Mouse (Mus musculus) midbrain, postnatal 0 days (tissue): ENCODE results near the gene Slc30a2. TPM values are rescaled to one million over a fixed set of nuclear protein-coding genes. Genes with fewer than 3 reads are reported as not detected.
A peak's percentile ranks its signal among the peaks of the same experiment; 100 is the strongest.

Experiments used
- ATAC-seq: fragments of 200-750 bp; cut with Nextera tagmentation; 2 replicates; pipeline ENCODE4 v1.8.0; 2017; ENCODE audit warnings: moderate number of reproducible peaks, mild to moderate bottlenecking, moderate TSS enrichment, moderate library complexity; ENCODE audit not compliant: low FRiP score
- DNase-seq: peaks from one replicate; pipeline ENCODE4 v3.0.0-alpha.2; 2015; ENCODE audit warnings: low spot score
- H3K27ac ChIP-seq: fragments of 300-500 bp; sonication (generic); 2 replicates; pipeline ENCODE4 v1.5.1; 2014; ENCODE audit warnings: low read depth, mild to moderate bottlenecking, low read length, mixed read lengths
- H3K27me3 ChIP-seq: fragments of 300-500 bp; sonication (generic); 2 replicates; pipeline ENCODE4 v1.6.1; 2014; ENCODE audit warnings: low read length, control low read depth, mixed read lengths; ENCODE audit not compliant: insufficient read depth
- H3K36me3 ChIP-seq: fragments of 300-500 bp; sonication (generic); 2 replicates; pipeline ENCODE4 v1.6.1; 2014; ENCODE audit warnings: low read length, control low read depth, mixed read lengths; ENCODE audit not compliant: insufficient read depth
- H3K4me1 ChIP-seq: fragments of 300-500 bp; sonication (generic); 2 replicates; pipeline ENCODE4 v1.6.1; 2014; ENCODE audit warnings: mild to moderate bottlenecking, control low read depth, antibody characterized with exemption, low read length, mixed read lengths; ENCODE audit not compliant: insufficient read depth
- H3K4me2 ChIP-seq: fragments of 300-500 bp; sonication (generic); 2 replicates; pipeline ENCODE4 v1.6.1; 2014; ENCODE audit warnings: low read depth, mild to moderate bottlenecking, low read length, mixed read lengths; ENCODE audit not compliant: poor library complexity, severe bottlenecking
- H3K4me3 ChIP-seq: fragments of 300-500 bp; sonication (generic); 2 replicates; pipeline ENCODE4 v1.5.1; 2014; ENCODE audit warnings: low read depth, mild to moderate bottlenecking, low read length, moderate library complexity
- H3K9ac ChIP-seq: fragments of 300-500 bp; sonication (generic); replicated peaks from 2 replicates; pipeline ENCODE4 v1.6.1; 2014; ENCODE audit warnings: mild to moderate bottlenecking, low read length, moderate library complexity, mixed read lengths; ENCODE audit not compliant: poor library complexity, severe bottlenecking
- H3K9me3 ChIP-seq: fragments of 300-500 bp; sonication (generic); 2 replicates; pipeline ENCODE4 v1.6.1; 2016; ENCODE audit warnings: low read length, control low read depth
- CTCF ChIP-seq: IDR thresholded peaks from 2 replicates; pipeline ENCODE4 v1.5.1; 2016; ENCODE audit warnings: antibody characterized with exemption, mild to moderate bottlenecking
- WGBS: fragments of 180-500 bp; shearing (Covaris S2); extraction: QIAGEN DNeasy Blood & Tissue Kit; methylation state at CpG from one replicate; pipeline ENCODE4 v1.1.7; 2014; 5-methylcytosine and 5-hydroxymethylcytosine counted together
- polyA plus RNA-seq: library from polyadenylated mRNA; unstranded; fragments of >200 nt; fragmentation: Nextera tagmentation; extraction: Ambion mirVana; gene quantifications from 2 replicates; pipeline ENCODE4 v1.2.1, GENCODE M21; 2015
- total RNA-seq: library from RNA; depleted of rRNA; stranded (reverse); fragments of >200 nt; gene quantifications from 2 replicates; pipeline ENCODE4 v1.2.3, GENCODE M21; 2014; rRNA removed

Slc30a2 gene
- total and polyA plus RNA-seq, 2 experiments from 2014 or later: 0.17 TPM; not detected in 1

DNA sequence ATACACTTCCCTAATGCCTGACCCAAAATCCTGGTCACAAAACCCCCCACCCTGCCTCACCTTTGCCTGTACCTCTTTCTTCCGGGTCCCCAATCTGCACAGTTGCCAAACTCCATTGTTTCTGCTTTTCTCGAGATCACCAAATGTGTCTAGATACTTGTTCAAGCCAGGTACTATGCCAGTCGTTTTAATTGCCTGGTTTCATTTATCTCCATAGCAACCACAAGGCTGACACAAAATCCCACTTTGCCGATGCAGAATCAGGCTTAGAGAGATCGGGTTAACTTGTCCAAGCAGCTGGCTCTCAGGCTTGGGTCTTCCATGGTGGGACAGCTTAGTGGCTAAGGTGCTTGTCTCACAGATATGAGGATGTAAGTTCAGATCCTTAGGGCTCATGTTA lies 57.2 kb downstream of the Slc30a2 start:
- peak overlapping the region; percentile 54 for H3K4me2 ChIP-seq
- ATAC-seq: no peak
- H3K27ac ChIP-seq: peak overlapping the region; percentile 75
- H3K4me1 ChIP-seq: 0 out of 2 replicates have a peak, but pooled peaks cover 4% of the 10 kb centered on the region
- no peaks in the 10 kb centered on the region for H3K9me3 ChIP-seq
- WGBS: 22% methylated on average over 5 of the region's 5 CpGs
- H3K4me3 ChIP-seq: 0 out of 2 replicates have a peak overlapping the region, but pooled peaks have one; percentile 1
- H3K36me3 ChIP-seq: no peaks in the 10 kb centered on the region
- TF ChIP-seq CTCF: no peak
- no peak overlapping the region for H3K9ac ChIP-seq
- no peaks in the 10 kb centered on the region for H3K27me3 ChIP-seq
- DNase-seq: peak; percentile 65

DNA sequence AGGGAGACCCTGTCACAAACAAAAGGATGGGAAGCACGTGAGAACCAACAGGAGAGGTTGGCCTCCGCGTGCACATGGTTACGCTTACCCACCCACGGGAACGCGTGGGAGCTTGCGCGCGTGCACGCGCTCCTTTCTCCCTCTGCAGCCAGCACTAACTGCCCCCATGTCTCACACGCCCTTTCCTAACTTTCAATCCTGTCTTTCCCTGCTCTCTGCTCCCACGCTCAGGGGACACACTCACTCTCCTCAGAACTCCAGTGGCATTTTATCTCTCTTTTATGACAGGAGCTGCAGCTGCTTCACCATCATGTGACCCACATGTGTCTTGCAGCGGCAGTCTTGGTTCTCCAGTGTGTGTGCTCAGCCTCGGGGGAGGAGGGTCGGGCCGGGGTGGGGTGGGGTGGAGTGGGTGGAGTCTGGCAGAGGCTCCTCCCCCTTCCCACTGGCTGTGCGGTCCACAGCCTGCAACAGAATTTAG lies 58.2 kb downstream of the Slc30a2 start:
- Histone ChIP-seq H3K27me3 (no peaks in the 10 kb centered on the region), H3K4me2 (peak overlapping the region; percentile 54), H3K9me3 (no peaks in the 10 kb centered on the region), H3K4me1 (0 out of 2 replicates have a peak, but pooled peaks cover 4% of the 10 kb centered on the region), H3K36me3 (no peaks in the 10 kb centered on the region), H3K27ac (peak overlapping the region; percentile 75), H3K9ac (peak overlapping the region; percentile 44), H3K4me3 (peak overlapping the region; percentile 34)
- TF ChIP-seq CTCF: 0 out of 2 replicates have a peak, but pooled peaks have one; percentile 6
- ATAC-seq (peak; percentile 79), DNase-seq (peak; percentile 70)
- 3% methylated on average over 19 of the region's 19 CpGs for WGBS

DNA sequence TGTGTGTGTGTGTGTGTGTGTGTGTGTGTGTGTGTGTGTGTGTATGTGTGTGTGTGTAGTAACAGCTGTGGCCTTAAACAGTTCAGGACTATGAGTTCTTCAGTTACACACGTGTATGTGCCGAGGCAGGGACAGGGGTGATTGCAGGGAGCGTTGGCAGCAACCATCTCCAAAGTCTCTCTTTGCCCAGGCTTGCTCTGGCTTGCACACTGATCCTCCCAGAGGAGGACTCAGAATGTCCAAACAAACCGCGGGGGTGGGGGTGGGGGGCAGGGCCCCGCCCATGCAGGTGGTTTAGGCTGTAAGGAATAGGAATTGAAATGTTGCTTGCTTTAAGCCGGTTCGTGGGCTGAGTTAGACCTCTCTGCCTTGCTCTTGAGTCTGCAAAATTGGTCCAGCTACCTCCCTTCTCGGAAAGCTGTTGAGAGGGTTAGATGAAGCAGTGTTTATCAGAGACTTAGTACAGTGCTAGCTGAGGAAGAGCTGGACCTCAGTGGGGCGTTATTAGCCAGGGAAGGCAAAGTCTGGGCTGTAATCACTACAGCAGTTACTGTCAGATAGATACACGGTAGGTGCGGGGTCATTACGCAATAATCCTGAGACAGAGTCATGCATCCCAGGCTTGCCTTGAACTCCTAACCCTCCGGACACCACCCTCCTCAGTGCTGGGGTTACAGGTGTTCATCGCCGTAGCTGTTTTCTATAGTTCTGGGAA lies 59.0 kb downstream of the Slc30a2 start:
- Histone ChIP-seq H3K9ac (peak overlapping the region; percentile 44; the same call in 1 of the 2 replicates), H3K4me2 (peak overlapping the region; percentile 54), H3K4me3 (no peak overlapping the region; the same call in 1 of the 2 replicates), H3K36me3 (no peaks in the 10 kb centered on the region), H3K9me3 (no peaks in the 10 kb centered on the region), H3K27ac (peak overlapping the region; percentile 75), H3K4me1 (0 out of 2 replicates have a peak, but pooled peaks cover 4% of the 10 kb centered on the region), H3K27me3 (no peaks in the 10 kb centered on the region)
- ATAC-seq (peak; percentile 24; the same call in 1 of the 2 replicates), DNase-seq (no peak)
- TF ChIP-seq CTCF: no peak
- WGBS: 64% methylated on average over 15 of the region's 16 CpGs

DNA sequence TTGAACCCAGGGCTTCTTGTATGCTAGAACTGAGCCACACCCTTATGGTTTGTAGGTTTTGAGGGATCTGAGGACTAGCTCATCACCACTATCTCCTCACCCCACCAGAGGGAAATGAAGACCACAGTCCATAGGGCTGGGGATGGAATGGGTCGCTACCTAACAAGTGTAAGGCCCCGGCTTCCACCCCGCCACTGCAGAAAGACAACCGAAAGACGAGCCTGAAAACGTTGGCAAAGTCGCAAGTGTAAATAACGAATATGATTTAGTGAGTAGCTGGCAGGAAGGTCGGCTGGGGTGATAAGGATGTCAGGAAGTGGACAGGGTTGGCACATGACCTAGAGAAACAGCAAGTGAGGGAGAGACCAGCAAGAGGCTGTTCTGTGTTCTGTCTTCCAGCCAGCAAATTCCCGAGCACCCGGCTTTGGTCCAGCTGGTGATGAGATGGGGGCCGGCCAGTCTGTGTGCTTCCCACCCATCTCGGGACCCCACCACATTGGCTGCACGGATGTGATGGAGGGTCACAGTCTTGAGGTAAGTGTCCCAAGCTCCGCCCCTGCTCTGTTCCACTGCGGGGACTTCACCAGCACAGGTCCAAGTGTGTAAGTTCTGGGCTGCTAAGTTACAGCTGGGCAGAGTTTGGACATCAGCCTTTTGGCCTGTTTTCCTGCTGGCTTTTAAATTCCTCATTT lies 59.7 kb downstream of the Slc30a2 start:
- TF ChIP-seq CTCF: no peak
- Histone ChIP-seq H3K27me3 (no peaks in the 10 kb centered on the region), H3K4me3 (no peak overlapping the region), H3K27ac (no peak overlapping the region), H3K4me2 (no peak overlapping the region; the same call in 1 of the 2 replicates), H3K9ac (no peak overlapping the region), H3K36me3 (no peaks in the 10 kb centered on the region), H3K4me1 (0 out of 2 replicates have a peak, but pooled peaks cover 4% of the 10 kb centered on the region), H3K9me3 (no peaks in the 10 kb centered on the region)
- ATAC-seq: no peak
- WGBS: 83% methylated on average over 16 of the region's 16 CpGs
- DNase-seq: no peak

DNA sequence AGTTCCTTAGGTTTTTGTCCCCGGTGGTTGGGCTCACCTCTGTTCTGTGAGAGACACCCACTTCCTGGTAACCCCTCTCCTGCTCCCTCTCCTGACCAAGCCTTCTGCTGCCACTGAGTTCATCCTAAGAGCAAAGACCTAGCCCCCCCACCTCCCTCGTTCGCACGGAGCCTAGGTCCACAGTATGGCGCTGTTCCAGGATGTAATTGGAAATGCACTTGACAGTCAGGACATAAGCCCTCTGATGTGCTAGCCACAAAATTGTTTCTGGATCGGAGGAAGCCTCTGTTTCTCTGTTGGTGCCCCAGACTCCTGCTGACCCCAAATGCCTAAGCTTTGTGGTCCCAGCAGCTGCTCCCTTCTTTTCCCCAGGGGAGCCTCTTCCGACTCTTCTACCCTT lies 60.7 kb downstream of the Slc30a2 start:
- H3K4me3 ChIP-seq: no peak overlapping the region
- no peak overlapping the region for H3K27ac ChIP-seq
- no peaks in the 10 kb centered on the region for H3K36me3 ChIP-seq
- no peaks in the 10 kb centered on the region for H3K9me3 ChIP-seq
- no peaks in the 10 kb centered on the region for H3K27me3 ChIP-seq
- ATAC-seq (no peak), DNase-seq (peak; percentile 33)
- peak; percentile 42 for TF ChIP-seq CTCF
- 39% methylated on average over 7 of the region's 7 CpGs for WGBS
- no peak overlapping the region for H3K4me2 ChIP-seq
- H3K4me1 ChIP-seq: 0 out of 2 replicates have a peak, but pooled peaks cover 4% of the 10 kb centered on the region
- H3K9ac ChIP-seq: no peak overlapping the region

Other genes with a start within 250 kb of the Slc30a2 start
- 0.66 TPM in 1 of 2 replicates, not detected in the other for gene Cd52, start 248.1 kb upstream of the Slc30a2 start, total RNA-seq
- gene Cd52, start 248.1 kb upstream of the Slc30a2 start, polyA plus RNA-seq: 2.0 and 2.7 TPM in 2 replicates
- gene Ubxn11, start 240.6 kb upstream of the Slc30a2 start, total RNA-seq: 4.9 and 8.4 TPM in 2 replicates
- gene Ubxn11, start 240.6 kb upstream of the Slc30a2 start, polyA plus RNA-seq: 11.2 and 13.7 TPM in 2 replicates
- gene Sh3bgrl3, start 214.4 kb upstream of the Slc30a2 start, total RNA-seq: 162 and 224 TPM in 2 replicates
- 565 and 583 TPM in 2 replicates for gene Sh3bgrl3, start 214.4 kb upstream of the Slc30a2 start, polyA plus RNA-seq
- 10.0 and 12.5 TPM in 2 replicates for gene Cep85, start 156.1 kb upstream of the Slc30a2 start, total RNA-seq
- gene Cep85, start 156.1 kb upstream of the Slc30a2 start, polyA plus RNA-seq: 13.3 and 14.8 TPM in 2 replicates
- gene Gm7534, start 140.2 kb upstream of the Slc30a2 start, total RNA-seq: not detected in 2 replicates
- gene Gm7534, start 140.2 kb upstream of the Slc30a2 start, polyA plus RNA-seq: not detected in 2 replicates
- 0.38 TPM in 1 of 2 replicates, not detected in the other for gene Catsper4, start 115.8 kb upstream of the Slc30a2 start, total RNA-seq
- gene Catsper4, start 115.8 kb upstream of the Slc30a2 start, polyA plus RNA-seq: 0.16 TPM in 1 of 2 replicates, not detected in the other
- gene Cnksr1, start 104.8 kb upstream of the Slc30a2 start, total RNA-seq: 0.27 and 0.38 TPM in 2 replicates
- 0.13 and 0.28 TPM in 2 replicates for gene Cnksr1, start 104.8 kb upstream of the Slc30a2 start, polyA plus RNA-seq
- gene E130218I03Rik, start 99.5 kb upstream of the Slc30a2 start, total RNA-seq: not detected in 2 replicates
- gene E130218I03Rik, start 99.5 kb upstream of the Slc30a2 start, polyA plus RNA-seq: 0.31 and 0.49 TPM in 2 replicates
- 10.6 and 15.4 TPM in 2 replicates for gene Zfp593, start 97.6 kb upstream of the Slc30a2 start, total RNA-seq
- gene Zfp593, start 97.6 kb upstream of the Slc30a2 start, polyA plus RNA-seq: 9.2 and 11.1 TPM in 2 replicates
- gene Gm30191, start 96.2 kb upstream of the Slc30a2 start, total RNA-seq: not detected in 2 replicates
- gene Gm30191, start 96.2 kb upstream of the Slc30a2 start, polyA plus RNA-seq: 0.37 and 0.42 TPM in 2 replicates
- gene Grrp1, start 89.1 kb upstream of the Slc30a2 start, total RNA-seq: 18.0 and 27.1 TPM in 2 replicates
- 15.7 and 17.8 TPM in 2 replicates for gene Grrp1, start 89.1 kb upstream of the Slc30a2 start, polyA plus RNA-seq
- 44.8 and 49.7 TPM in 2 replicates for gene Pdik1l, start 55.3 kb upstream of the Slc30a2 start, total RNA-seq
- 27.6 and 30.8 TPM in 2 replicates for gene Pdik1l, start 55.3 kb upstream of the Slc30a2 start, polyA plus RNA-seq
- gene Trim63, start 28.1 kb upstream of the Slc30a2 start, total RNA-seq: 1.5 and 2.0 TPM in 2 replicates
- gene Trim63, start 28.1 kb upstream of the Slc30a2 start, polyA plus RNA-seq: 0.49 and 0.73 TPM in 2 replicates
- 2.1 and 2.2 TPM in 2 replicates for gene Extl1, start 40.7 kb downstream of the Slc30a2 start, total RNA-seq
- 0.79 and 1.2 TPM in 2 replicates for gene Extl1, start 40.7 kb downstream of the Slc30a2 start, polyA plus RNA-seq
- 8.3 and 11.6 TPM in 2 replicates for gene Pafah2, start 53.1 kb downstream of the Slc30a2 start, total RNA-seq
- gene Pafah2, start 53.1 kb downstream of the Slc30a2 start, polyA plus RNA-seq: 5.7 and 6.7 TPM in 2 replicates
- 1,269 and 1,609 TPM in 2 replicates for gene Stmn1, start 125.1 kb downstream of the Slc30a2 start, total RNA-seq
- 6,261 and 6,359 TPM in 2 replicates for gene Stmn1, start 125.1 kb downstream of the Slc30a2 start, polyA plus RNA-seq
- gene Paqr7, start 153.5 kb downstream of the Slc30a2 start, total RNA-seq: 69.2 and 97.8 TPM in 2 replicates
- gene Paqr7, start 153.5 kb downstream of the Slc30a2 start, polyA plus RNA-seq: 38.9 and 41.3 TPM in 2 replicates
- 1.5 and 2.0 TPM in 2 replicates for gene Aunip, start 167.8 kb downstream of the Slc30a2 start, total RNA-seq
- 0.91 and 1.3 TPM in 2 replicates for gene Aunip, start 167.8 kb downstream of the Slc30a2 start, polyA plus RNA-seq
- gene Mtfr1l, start 192.2 kb downstream of the Slc30a2 start, total RNA-seq: 135 and 167 TPM in 2 replicates
- gene Mtfr1l, start 192.2 kb downstream of the Slc30a2 start, polyA plus RNA-seq: 191 and 196 TPM in 2 replicates
- gene Selenon, start 209.0 kb downstream of the Slc30a2 start, total RNA-seq: 22.8 and 26.1 TPM in 2 replicates
- gene Selenon, start 209.0 kb downstream of the Slc30a2 start, polyA plus RNA-seq: 9.1 and 9.4 TPM in 2 replicates